Mouse (Mus musculus) adrenal gland, postnatal 0 days (tissue): Measurements from ENCODE around the gene Adamts7. TPM values are rescaled to one million over a fixed set of nuclear protein-coding genes. Genes with fewer than 3 reads are reported as not detected.

Source experiments
- polyA plus RNA-seq: library from polyadenylated mRNA; unstranded; fragments of >200 nt; fragmentation: Nextera tagmentation; extraction: Ambion mirVana; gene quantifications from 2 replicates; pipeline ENCODE4 v1.2.1, GENCODE M21; 2015

Adamts7 gene
- 2.5 and 3.5 TPM in 2 replicates for polyA plus RNA-seq

GRCm38 (mm10) chr9:90162926-90163748 is at the start of gene Adamts7:
TSS of gene Adamts7 (plus strand) at chr9:90163069.

GRCm38 (mm10) chr9:90114567-90115307 is 48.1 kb upstream of the Adamts7 start, which contains the start of gene Morf4l1:
TSS of gene Morf4l1 (minus strand) at chr9:90114774.

Other genes starting within 250 kb of the Adamts7 start
- 423 and 576 TPM in 2 replicates for gene Ctsh, start 108.9 kb upstream of the Adamts7 start, polyA plus RNA-seq
- 374 and 387 TPM in 2 replicates for gene Morf4l1, start 48.3 kb upstream of the Adamts7 start, polyA plus RNA-seq
- 7.2 and 8.9 TPM in 2 replicates for gene Tbc1d2b, start 107.7 kb downstream of the Adamts7 start, polyA plus RNA-seq